Mouse (Mus musculus) right cerebral cortex, postnatal 10 days (tissue): ENCODE data around the gene Nccrp1.
"Not testable (repeated sequence)": the region's sequence is repeated elsewhere in the genome, so short reads cannot be mapped to it uniquely, and the experiment has no call there.

Source experiments
- DNase-seq, 2 experiments: peaks; one replicate each; pipeline ENCODE4 v3.0.0; 2021; ENCODE audit warnings: low spot score in 2 of 2

The Nccrp1 gene

GRCm38 (mm10) chr7:28570291-28570981 lies 23.4 kb upstream of the Nccrp1 start:
- no peak for DNase-seq

- peak in 1 of 2 experiments; percentile 57 for DNase-seq
Measured at GRCm38 (mm10) chr7:28568253-28568652, 21.2 kb upstream of the Nccrp1 start.

GRCm38 (mm10) chr7:28567539-28567938 lies 20.5 kb upstream of the Nccrp1 start:
- DNase-seq: no peak

GRCm38 (mm10) chr7:28565407-28565806 lies 18.4 kb upstream of the Nccrp1 start:
- peak in 1 of 2 experiments; percentile 40 for DNase-seq

- no peak for DNase-seq
Measured at GRCm38 (mm10) chr7:28562951-28563350, 15.9 kb upstream of the Nccrp1 start.

- DNase-seq: no peak
Measured at GRCm38 (mm10) chr7:28562371-28562770, 15.3 kb upstream of the Nccrp1 start.

GRCm38 (mm10) chr7:28561967-28562366 lies 14.9 kb upstream of the Nccrp1 start:
- DNase-seq: no peak

- DNase-seq: no peak
Measured at GRCm38 (mm10) chr7:28560856-28561255, 13.8 kb upstream of the Nccrp1 start.

- DNase-seq: peak in 1 of 2 experiments; percentile 45
Measured at GRCm38 (mm10) chr7:28558486-28558885, 11.4 kb upstream of the Nccrp1 start.

- DNase-seq: peak in 1 of 2 experiments; percentile 42
Measured at GRCm38 (mm10) chr7:28557708-28558107, 10.7 kb upstream of the Nccrp1 start.

GRCm38 (mm10) chr7:28557069-28557468 lies 10.0 kb upstream of the Nccrp1 start:
- no peak for DNase-seq

- DNase-seq: no peak
Measured at GRCm38 (mm10) chr7:28555939-28556535, 9.0 kb upstream of the Nccrp1 start.

GRCm38 (mm10) chr7:28553076-28553475 lies 6.0 kb upstream of the Nccrp1 start:
- DNase-seq: no peak

GRCm38 (mm10) chr7:28547628-28548027 lies 574 bp upstream of the Nccrp1 start:
- DNase-seq: no peak

GRCm38 (mm10) chr7:28546649-28547048 lies 405 bp downstream of the Nccrp1 start:
- DNase-seq: no peak

- no peak for DNase-seq
Measured at GRCm38 (mm10) chr7:28545891-28546210, 1.2 kb downstream of the Nccrp1 start.

- DNase-seq: no peak
Measured at GRCm38 (mm10) chr7:28545048-28545890, 1.8 kb downstream of the Nccrp1 start.

- DNase-seq: no peak
Measured at GRCm38 (mm10) chr7:28544051-28544601, 2.9 kb downstream of the Nccrp1 start.

GRCm38 (mm10) chr7:28540526-28540925 lies 6.5 kb downstream of the Nccrp1 start, which contains the start of gene Sycn:
TSS of gene Sycn (plus strand) at chr7:28540885.
- DNase-seq: no peak

- not testable (repeated sequence) for DNase-seq
Measured at GRCm38 (mm10) chr7:28538886-28539285, 8.2 kb downstream of the Nccrp1 start.

- DNase-seq: no peak
Measured at GRCm38 (mm10) chr7:28532005-28532404, 15.0 kb downstream of the Nccrp1 start.
